Mouse (Mus musculus): ENCODE data around the gene Smco3.
A peak's percentile ranks its signal among the peaks of the same experiment; 100 is the strongest.

GRCm38 (mm10) chr6:136808631-136809046, 26.6 kb downstream of the Smco3 start:
- TF ChIP-seq CTCF (IDR thresholded peaks at IDR 0.05; ENCODE audit: low read depth, low read length) (no peak), POLR2A (IDR thresholded peaks at IDR 0.05; ENCODE audit: extremely low read depth, insufficient read depth, low read length) (0 out of 2 replicates have a peak, but pooled peaks have one; percentile 12)
